Mouse (Mus musculus) megakaryocyte, adult 5-6 weeks (primary cell): Measurements from ENCODE around the gene Insr. TPM values are rescaled to one million over a fixed set of nuclear protein-coding genes. Genes with fewer than 3 reads are reported as not detected.

Source experiments
- ATAC-seq: 2 replicates; pipeline ENCODE4 v1.8.0; 2016; ENCODE audit warnings: mild to moderate bottlenecking, inconsistent platforms; ENCODE audit not compliant: poor library complexity, severe bottlenecking
- total RNA-seq, 2 experiments: library from RNA; stranded (forward) in 1 of 2; stranded (reverse) in 1 of 2; fragments of 153-499, 151-499 nt in 1 of 2; fragments of 221-1000, 200-1000 nt in 1 of 2; gene quantifications; 2 replicates each; pipeline versions ENCODE4 v1.2.3 to v1.2.4; 2015 to 2017

Gene Insr
- total RNA-seq, 2 experiments from 2014 or later = 13.5 to 23.7 TPM

DNA sequence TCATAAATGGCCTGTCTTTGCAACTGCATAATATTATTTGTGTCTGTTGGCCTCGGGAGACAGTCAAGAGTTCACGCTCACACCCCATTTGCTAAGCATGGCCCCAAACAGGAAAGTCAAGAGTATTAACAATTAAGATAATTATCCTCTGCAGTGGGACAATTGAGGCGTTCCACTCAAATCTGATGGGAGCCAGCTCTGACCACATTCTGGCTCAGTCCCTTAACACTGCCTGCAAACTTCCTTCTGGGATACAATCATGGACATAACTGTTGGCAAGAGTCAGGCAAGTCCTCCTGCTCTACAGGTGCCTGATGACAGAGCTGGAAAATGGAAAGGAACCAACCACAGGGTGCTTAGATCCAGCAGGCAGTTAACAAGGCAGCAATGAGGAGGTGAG lies 43.1 kb downstream of the Insr start:
- ATAC-seq = no peak

DNA sequence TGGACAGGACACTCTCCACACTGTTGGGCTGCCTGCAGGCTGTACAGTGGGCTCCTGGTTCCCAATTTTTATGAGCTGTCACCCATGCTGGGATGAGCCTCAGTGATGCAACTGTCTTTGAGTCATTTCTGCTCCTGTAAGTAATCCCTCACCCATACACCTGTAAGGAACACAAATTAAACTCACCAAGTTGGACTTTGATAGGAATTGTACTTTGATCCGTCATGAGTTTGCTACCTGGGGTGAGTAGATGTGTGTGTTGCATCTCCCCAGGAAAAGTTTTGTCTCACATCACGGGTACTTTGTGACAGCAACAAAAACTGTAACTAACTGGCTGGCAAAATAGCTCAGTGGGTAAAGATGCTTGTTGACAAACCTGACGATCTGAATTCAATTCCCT lies 44.8 kb downstream of the Insr start:
- ATAC-seq = no peak

DNA sequence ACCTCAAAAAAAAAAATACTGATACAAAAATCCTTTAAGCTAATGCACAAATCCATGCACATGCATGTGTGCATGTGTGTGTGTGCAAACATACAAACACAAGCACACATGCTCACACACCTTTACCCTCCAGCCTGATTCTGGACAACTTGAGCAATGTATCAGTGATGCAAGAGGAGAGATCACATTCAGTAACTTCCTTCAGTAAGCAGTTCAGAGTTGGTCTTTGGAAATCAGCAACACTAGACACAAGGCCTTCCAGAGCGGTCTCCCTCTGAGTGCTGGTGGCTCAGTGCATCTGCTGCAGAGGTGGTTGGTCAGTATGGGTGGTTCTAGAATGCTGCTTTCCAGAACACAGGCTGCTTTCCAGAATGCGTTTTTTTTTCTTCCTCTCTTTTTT lies 46.8 kb downstream of the Insr start:
- peak; percentile 81 for ATAC-seq

DNA sequence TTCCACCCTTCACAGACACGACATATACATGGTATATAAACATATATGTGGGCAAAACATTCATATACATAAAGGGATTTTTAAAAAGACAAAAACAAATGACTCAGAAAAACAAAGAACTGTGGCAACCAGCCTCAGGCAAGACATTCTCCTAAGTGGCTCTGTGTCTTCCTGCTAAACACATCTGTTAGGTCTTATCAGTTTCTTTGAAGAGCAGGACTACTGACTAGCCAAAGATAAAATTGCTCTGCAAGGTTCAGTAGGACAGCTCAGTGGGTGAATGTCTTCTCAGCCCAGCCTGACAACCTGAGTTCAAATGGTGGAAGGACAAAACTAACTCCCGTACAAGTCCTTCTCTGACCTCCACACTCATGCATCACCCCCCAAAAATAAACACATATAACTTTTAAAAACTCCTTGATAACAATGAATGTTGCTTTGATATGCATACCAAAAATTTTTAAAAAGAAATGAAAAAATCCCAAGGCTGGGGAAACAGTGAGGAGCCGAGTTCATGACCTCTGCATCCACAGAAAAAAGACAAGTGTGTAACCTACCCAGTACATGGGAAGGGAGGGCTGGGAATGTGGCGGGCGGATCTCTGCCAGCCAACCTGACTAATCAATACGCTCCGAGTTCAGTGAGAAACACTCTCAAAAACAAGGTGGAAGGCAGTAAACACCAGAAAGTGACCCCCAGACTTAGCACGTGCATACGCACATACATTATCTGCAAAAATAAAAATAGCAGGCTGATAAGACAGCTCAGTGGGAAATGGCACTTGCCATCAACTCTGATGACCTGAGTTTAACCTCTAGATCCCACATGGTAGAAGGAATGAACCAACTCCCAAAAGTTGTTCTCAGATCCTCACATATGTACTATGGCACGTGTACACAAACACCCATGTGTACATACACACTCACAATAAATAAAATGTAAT lies 49.0 kb downstream of the Insr start:
- no peak for ATAC-seq

GRCm38 (mm10) chr8:3227423-3227822 lies 52.0 kb downstream of the Insr start:
- ATAC-seq = no peak

GRCm38 (mm10) chr8:3225731-3226130 lies 53.7 kb downstream of the Insr start:
- ATAC-seq = no peak

DNA sequence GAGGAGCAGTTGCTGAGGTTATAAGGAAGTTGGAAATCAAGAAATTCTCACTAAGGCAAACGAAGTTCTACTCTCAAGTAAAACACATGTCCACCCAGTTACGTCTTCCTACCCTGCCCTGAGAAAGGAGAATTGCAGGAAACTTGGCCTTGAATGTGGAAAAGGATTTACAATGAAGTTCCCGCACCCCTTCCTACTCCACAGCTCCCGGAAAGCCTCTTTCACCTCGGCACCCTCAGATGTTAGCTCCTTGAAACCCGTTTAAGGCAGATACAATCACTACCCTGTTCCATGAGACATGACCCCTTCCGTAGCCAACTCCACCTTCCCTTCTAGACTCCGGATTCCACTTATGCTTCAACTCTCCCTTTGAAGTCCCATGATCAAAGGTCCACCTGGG lies 54.2 kb downstream of the Insr start:
- no peak for ATAC-seq

DNA sequence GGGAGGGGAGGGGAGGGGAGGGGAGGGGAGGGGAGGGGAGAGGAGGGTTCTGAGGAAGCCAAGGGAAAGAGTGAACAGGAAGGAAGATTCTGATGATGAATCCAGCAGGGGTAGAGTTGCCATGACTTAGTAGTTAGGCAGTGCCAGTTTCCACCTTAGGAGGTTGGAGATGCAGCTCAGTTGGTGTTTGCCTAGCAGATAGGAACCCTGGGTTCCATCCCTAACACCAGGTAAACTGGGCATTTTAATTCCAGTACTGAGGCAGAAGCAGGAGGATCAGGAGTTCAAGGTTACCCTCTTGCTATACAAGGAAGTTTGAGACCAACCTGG lies 56.8 kb downstream of the Insr start:
- ATAC-seq = no peak

- no peak for ATAC-seq
Observed at GRCm38 (mm10) chr8:3221960-3222635, 57.3 kb downstream of the Insr start.

DNA sequence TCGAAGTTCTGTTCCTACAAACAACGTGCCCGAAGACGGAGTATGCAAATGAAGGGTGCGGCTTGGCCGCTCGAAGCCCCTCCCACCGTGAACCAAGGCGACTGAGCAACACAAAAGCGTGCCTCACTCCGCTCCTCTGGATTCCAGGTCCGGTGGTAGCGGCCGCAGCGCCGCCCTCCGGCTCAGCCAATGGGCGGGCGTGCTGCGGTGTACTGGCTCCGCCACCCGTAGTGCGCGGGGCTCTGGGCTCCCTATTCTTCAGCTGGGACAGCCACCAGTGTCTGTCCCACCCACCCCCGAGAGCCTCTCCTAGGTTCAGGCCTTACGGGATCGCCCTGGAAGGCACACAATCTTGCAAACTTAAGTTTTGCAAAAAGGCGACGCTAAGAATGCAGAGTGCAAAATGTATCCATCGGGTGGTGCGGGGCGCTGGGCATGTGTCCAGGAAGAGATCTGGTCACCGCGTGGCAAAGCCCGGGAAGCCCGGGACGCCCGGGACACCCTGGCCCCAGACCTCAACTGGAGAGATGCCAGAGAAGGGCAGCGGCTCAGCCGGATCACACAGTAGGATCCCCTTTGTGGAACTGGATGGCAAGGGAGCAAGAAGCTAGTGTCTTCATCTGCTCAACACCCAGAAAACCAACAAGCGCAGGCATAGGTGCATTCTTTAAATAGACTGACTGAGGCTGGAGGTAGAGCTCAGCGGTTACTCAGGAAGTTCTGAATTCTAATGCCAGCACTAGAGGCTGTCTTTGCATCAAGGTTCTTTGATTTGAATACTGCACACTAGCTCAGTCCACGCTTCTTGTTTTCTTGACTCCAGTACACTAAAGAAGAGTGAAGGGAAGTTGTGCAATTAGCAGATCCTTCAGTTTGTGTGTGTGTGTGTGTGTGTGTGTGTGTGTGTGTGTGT lies 58.1 kb downstream of the Insr start:
- ATAC-seq = peak; percentile 96

DNA sequence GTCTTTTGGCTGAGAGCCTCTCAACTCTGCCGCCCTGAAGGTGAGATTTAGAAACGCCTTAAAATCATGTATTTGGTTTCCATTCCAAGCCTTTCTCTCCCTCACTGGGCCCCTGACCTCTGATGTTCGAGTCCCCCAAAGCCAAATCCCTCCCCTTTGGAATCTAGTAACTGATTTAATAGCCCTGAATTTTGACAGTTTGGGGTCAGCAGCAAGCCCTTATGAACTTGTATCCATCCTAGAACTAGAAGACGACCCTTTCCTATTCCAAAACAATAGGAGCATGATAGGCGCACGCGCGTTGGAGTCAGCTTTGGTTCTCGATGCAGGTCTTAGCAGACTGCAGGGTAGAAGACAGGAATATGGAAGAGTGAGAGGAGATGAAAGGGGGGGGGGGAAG lies 58.9 kb downstream of the Insr start:
- no peak for ATAC-seq

GRCm38 (mm10) chr8:3219921-3220411 lies 59.5 kb downstream of the Insr start:
- no peak for ATAC-seq

DNA sequence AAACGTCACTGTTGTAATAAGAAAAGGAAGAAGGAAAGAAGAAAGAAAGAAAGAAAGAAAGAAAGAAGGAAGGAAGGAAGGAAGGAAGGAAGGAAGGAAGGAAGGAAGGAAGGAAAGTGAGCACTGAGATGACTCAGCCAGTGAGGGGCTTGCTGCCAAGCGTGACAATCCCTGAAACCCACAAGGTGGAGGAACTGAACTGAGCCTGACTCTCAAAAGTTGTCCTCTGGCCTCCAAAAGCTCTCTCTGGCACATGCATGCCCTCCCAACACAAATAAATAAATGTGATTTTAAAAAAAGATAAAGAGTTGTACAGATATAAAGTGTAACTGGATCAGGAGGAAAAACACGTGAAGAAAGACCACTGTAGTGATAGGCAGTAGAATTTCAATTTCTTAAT lies 60.2 kb downstream of the Insr start:
- no peak for ATAC-seq

GRCm38 (mm10) chr8:3216541-3217092 lies 62.8 kb downstream of the Insr start:
- no peak for ATAC-seq

DNA sequence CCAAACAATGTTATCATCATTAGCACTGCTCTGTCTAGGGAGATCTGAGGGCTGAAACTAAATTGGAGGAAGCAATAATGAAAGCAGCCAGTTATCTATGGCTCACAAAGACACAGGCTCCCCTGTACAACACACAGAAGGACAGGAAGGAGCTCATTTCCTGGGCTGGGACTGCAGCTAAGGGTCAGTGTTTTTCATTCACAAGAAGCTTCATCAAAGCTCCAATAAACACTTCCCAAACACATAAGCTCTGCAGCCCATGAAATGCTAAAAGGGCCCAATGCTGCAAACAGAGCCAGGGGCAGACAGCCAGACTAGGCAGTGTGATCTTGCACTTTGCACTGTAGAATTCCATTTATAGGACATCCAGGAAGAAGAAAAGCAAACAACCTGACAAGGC lies 63.9 kb downstream of the Insr start:
- ATAC-seq = no peak

GRCm38 (mm10) chr8:3214601-3215000 lies 64.8 kb downstream of the Insr start:
- no peak for ATAC-seq

DNA sequence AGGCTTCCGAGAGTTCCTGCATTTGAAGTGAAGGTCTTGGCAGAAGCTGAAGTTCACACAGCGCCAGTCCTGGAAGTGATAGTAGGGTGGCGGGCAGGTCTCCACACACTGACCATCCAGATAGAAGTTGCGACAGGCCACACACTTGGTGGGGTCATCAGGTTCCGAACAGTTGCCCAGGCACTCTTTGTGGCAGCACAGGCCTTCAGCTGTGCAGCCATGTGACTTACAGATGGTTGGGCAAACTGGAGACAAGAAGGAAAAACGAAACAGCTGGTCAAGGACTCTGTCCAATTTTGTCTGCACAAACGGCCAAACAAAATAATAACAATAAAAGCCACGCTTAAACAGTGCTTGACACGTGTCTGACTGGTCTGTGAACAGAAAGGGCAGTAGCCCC lies 68.0 kb downstream of the Insr start:
- no peak for ATAC-seq

GRCm38 (mm10) chr8:3209960-3210359 lies 69.5 kb downstream of the Insr start:
- no peak for ATAC-seq

GRCm38 (mm10) chr8:3209268-3209667 lies 70.1 kb downstream of the Insr start:
- no peak for ATAC-seq

- no peak for ATAC-seq
Observed at GRCm38 (mm10) chr8:3208729-3209128, 70.7 kb downstream of the Insr start.
